Mouse (Mus musculus): ENCODE results near the gene Kcnj12.
A peak's percentile ranks its signal among the peaks of the same experiment; 100 is the strongest.

Gene Kcnj12

DNA sequence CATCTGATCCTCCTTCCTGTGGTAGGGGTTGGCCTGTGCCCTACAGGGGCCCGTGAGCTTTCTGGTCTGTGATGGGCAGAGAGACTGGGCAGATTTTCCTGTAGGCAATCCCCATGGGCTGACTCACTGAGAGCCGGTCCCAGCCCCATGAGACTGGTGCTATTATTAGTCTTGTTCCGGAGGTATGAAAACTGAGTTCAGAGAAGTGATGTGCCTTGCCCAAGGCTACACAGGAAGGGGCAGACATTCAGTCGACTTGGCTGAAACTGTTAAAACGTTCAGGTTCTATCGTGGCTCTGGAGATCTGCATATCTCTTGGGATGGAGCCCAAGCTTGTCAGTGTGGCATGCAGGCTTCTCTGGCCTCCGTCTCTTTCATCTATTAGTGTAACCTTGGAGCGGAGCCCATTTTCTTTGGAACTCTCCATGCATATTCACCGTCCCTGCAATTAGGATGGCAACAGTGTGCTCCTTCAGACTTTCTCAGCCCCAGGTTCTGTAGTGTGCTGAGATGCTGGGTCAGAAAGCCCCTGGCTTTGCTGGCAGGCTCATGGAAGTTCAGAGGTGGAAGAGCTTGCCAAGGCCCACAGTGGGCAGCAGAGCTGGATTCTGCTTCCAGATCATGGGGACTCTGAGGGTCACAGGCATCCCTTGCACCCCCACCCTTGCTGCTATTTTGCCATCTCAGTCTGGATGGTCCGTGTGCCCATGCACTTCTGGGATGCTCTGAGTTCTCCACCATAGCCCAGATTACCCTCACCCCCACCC lies 37.5 kb downstream of the Kcnj12 start:
- no peak for DNase-seq (ENCODE audit: low spot score)

DNA sequence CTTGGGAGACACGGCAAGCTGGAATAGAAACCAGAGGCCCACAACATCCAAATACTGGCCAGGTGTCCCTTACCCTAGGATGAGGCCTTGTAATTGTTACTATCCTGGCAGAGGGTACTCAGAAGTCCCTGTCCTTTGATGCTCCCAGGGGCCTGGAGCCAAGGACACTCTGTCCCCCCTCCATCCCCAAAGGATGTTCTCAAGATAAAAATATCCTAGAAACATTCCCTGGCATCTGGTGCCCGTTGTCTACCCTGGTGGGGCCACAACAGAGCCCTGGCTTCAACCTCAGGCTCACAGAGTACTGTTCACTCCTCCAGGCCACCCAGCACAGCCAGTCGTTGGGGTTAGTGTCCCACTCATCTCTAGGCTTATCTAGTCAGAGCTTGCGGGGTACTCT lies 38.3 kb downstream of the Kcnj12 start:
- no peak for DNase-seq (ENCODE audit: low spot score)

DNA sequence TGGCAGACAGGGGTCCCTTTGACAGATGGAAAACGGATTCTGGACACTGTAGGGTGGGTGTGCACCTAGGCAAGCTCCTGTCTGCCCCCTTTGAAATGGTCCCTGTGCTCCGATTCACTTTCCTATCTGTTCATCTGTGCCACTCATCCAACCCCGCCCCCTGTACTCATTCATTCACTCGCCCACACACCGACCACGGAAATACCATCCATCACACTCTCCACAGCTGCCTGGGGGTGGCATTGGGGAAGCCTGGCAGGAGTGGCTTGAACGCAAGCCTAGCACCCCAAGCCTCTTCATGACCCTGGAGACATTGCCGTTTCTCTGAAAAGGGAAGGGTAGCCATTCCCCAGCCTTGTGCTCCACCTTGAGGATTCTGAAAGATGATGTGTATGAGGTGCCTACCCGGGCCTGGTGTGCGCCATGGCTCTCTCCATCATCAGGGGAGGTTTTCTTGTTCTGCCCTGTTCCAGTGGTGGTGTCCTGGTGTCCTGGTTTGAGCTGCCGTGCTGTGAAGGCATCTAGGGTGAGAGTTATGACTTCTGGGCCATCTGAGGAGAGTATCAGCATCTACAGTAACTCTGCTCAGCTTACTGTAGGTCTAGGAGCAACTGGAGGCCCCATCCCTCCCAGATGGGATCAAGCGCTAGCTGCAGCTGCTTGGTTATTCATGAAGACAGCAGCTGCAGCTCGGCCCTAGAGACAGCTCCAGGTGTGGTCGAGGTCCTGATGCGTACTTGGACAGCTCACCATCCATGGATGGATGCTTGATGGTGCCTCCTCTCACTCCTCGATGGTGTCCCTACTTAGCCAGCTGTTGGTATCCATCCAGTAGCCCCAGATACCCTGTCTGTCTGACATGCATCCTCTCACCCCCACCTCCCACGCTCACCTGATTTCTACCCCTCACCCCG lies 40.4 kb downstream of the Kcnj12 start:
- no peak for DNase-seq (ENCODE audit: low spot score)

DNA sequence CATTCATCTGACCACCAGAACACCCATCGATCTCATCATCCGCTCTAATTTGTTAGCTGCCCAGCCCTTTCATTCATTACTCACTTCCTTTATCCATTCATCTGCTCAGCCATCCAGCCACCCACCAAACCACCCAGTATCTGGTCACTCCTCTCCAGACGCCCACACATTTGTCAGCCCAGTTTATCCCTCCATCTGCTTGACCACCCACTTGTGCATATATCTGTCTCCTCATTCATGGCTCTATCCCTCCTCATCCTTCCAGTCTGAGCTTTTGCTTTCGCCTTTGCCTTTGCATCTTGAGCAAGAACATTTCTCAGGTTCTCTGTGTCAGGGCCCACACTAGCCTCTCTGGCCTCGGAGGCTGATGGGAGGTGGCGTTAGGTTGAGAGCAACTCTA lies 41.1 kb downstream of the Kcnj12 start:
- DNase-seq (ENCODE audit: low spot score), result no peak

DNA sequence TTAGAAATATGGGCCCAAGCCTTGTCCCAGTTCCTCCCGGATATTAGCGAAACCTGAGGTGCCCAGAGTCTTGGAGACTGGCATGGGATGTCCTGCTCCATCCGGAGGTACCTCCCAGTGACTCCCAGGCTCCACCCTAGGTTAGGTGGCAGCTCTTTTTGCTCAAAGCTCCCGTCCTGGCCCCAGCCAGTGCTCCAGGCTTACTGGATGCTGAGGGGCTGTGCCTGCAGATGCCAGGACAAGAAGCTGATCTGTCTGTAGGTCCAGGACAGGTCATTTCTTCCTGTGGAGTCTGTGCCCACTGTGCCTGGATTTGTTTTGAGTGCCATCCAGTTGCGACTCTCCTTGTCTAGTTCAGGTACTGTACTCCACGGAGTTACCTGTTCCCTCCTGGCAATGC lies 43.3 kb downstream of the Kcnj12 start:
- no peak for DNase-seq (ENCODE audit: low spot score)

DNA sequence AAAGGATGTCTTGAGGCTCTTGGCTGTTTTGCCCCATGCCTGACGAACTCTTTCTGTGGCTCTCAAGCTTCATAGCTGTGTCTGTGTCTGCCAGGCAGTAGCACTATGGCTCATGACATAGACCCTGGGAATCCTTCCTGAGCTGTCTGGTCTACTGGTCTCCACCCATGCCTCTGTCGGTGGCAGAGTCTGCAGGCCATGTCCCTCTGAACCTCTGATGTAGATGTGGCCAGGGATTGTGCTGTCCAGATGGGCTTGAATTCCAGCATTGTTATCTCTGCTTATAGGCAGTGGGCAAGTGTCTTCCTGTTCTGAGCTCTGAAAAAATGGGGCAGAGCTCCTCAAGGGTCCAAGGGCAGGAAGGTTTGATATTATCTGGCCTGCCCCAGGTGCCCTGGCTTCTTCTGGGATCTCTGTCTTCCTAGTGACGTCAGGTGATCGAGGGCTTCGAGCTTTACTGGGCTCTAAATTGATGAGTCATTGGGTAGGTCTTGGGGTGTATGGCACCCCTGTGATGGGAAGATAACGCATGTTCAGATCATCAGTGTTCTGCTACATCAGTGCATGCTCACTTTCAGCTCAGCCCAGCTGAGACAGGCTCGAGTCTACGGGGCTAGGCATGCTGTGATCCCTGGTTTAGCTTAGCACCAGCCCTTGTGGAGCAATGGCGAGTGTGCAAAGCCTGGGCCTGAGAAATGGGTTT lies 44.9 kb downstream of the Kcnj12 start:
- no peak for DNase-seq (ENCODE audit: low spot score)

DNA sequence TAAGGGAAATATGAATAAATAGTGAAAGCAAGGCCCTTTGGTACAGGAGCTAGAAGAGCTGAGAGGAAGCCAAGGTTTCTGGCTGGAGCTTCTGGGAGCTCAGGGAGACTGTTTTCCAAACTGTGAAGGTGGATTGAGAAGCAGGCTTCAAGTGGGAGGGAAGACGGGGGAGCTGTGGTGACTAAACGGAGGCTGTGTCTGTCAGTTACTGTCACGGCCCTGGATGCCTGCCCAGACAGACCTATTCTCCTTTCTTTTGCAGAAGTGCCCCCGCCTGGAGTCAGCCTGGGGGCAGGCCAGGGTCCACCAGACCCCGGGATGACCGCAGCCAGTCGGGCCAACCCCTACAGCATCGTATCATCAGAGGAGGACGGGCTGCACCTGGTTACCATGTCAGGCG lies 46.5 kb downstream of the Kcnj12 start:
- no peak for DNase-seq (ENCODE audit: low spot score)

DNA sequence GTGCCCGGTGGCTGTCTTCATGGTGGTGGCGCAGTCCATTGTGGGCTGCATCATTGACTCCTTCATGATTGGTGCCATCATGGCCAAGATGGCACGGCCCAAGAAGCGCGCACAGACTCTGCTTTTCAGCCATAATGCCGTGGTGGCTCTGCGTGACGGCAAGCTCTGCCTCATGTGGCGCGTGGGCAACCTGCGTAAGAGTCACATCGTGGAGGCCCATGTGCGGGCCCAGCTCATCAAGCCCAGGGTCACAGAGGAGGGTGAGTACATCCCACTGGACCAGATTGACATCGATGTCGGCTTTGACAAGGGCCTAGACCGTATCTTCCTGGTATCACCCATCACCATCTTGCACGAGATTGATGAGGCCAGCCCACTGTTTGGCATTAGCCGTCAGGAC lies 47.3 kb downstream of the Kcnj12 start:
- no peak for DNase-seq (ENCODE audit: low spot score)

DNA sequence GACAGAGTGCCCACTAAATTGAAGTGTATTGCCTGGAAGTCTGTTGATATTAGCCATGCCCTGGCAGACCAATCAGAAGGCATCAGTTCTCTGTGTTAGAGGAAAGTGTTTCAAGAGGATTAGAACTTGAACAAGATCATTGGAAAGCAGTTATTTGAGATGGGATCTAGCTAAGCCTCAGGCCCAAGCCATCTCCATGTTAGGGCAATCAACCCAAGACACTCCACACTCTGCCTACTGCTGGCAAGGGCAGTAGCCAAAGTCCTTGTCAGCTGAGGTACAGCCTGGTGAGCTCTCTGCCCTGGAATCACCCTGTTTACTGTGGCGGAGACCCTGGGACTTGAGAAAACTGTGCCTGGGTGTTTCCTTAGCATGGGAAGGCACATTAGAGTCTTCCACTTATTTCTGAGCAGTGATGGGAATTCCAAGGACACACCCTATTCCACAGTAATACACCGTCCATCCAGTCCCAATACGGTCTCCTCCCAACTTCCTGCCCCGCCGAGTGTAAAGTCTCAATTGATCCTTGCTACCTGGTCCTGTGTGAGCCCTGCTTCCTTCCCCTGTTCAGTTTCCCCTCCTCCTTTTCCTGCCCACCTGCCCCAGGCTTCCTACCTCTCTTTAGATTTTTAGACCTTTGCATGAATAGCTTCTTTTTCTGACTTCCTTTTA lies 52.4 kb downstream of the Kcnj12 start:
- DNase-seq (ENCODE audit: low spot score), result no peak

DNA sequence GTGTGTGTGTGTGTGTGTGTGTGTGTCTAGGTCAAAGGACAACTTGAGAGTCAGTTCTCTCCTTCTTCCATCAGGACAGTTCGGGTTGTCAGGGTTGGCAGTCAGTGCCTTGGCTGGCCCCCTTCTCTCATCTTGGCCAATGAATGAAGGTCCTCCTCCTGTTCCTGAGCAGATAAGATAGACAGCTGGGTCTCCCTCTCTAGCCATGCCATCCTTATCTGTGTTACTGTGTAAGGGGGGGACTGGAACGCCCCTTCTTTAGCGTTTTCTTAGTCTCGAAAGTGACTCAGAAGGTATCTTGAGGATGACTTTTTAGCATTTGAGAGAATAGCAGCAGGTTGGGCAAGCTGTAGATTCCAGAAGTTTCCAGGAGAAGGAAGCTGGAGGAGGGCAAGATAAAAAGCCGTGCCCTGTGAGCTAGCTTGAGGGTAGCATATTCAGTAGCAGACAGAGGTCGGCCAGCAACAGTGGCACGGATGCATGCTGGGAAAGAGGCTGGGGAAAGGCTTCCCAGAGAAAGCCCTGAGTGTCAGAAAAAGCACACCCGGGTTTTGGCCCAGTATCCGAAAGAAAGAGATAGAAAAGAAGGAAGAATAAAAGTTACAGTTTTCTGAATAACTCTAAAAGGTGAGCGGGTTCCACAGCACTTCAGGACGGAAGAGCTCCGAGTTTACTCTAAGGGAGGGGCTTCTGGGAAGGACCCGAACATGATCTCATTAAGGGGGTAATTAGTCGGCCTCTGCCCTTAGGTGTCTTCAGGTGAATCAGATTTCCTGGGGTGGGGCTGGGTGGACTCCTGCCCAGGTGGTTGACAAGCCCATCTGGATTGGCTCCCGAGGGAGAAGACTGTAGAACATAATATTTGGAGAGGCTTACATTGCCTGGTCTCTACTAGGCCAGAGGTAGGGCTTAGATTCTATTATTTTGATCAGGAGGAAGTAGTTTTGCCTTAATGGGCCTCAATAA lies 53.3 kb downstream of the Kcnj12 start:
- DNase-seq (ENCODE audit: low spot score), result no peak

DNA sequence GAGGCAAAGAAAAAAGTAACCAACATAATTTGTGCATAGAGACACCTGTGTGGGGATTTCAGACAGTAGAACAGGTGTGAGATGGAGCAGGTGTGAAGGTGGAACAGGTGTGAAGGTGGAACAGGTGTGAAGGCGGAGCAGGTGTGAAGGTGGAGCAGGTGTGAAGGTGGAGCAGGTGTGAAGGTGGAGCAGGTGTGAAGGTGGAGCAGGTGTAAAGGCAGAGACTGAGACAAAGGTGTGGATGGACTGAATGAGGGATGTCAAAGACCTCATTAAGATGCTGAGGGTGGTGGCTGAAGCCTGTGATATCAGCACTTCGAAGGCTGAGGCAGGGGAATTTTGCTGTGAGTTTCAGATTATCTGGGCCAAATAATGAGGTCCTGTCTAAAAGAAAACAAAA lies 59.3 kb downstream of the Kcnj12 start:
- no peak for DNase-seq (ENCODE audit: low spot score)

DNA sequence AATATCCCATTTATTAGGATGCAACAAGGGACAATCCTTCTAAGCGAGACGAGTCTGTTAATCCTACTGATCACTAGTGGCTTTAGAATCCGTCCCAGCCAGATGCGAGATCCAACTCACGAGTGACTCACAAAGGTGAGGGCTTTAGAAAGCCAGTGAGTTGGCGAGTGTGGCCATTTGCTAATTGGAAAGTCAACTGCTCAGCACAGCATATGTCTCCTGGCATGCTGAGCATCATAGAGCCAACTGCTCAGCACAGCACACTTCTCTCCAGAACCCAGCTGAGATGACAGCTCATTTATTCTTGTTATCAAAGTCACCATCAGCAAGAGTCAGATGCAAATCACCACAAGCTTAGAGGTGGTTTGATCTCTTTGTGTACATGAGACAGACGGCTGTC lies 67.8 kb downstream of the Kcnj12 start:
- DNase-seq (ENCODE audit: low spot score), result no peak

DNA sequence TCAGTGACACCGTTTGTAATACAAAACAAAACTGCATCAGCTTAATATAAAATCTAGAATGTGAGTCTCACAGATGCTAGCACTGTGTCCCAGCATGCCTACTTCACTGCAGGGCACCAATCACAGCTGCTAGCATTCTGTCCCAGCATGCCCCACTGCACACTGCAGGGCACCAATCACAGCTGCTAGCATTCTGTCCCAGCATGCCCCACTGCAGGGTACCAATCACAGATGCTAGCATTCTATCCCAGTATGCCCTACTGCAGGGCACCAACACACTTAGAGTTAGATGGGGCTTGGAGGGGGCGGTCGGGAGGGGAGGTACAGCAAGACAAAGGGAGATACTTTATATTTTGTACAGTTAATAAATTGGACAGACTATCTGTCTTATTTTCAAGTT lies 68.8 kb downstream of the Kcnj12 start:
- peak; percentile 22 for DNase-seq (ENCODE audit: low spot score)

DNA sequence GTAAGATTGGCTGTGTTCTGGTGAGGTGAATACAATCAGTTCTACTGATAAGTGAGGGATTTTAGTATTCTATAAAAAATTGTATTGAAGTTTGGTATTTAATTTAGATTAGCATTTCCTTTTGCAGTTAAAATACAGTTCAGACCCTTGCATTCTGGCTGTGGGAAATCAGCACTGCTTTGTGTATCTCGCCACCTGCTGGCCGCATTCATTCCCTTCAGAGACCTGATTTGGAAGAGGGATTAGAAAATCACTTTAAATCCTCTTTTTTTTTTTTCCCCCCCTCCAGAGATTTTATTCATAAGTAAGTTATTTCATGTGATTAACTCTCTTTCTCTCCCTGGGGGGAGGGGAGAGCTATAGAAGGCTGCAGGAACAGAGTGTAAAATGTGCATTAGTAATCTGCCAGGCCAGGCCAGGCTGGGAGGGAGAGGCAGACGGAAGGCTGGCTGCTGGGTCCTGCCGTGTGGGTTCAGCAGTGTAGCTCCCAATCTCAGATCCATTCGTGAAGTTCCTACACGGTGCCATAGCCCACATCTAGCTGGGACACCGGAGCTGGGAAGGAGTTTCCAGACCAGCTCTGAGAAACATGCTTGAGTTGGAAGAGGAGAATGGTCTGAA lies 69.4 kb downstream of the Kcnj12 start:
- peak; percentile 90 for DNase-seq (ENCODE audit: low spot score)

DNA sequence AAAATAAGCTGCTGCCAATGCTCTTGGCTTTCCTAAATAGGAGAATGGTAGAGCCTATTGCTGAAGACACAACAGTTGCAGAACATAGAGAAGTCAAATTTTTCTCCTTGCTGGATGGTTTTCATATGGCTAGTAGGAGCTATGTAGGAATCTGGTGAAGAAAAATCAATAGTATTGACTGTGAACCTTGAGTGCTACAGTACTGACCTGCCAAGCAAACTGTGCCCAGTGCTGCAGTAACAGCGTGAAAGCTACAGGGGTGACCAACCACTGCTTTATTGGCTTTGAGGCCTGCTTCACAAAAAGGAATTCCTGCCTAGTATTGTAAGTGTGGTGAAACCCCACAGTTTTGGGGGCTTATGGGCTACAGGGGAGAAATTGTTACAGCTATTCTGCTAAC lies 75.7 kb downstream of the Kcnj12 start:
- DNase-seq (ENCODE audit: low spot score), result peak; percentile 7

DNA sequence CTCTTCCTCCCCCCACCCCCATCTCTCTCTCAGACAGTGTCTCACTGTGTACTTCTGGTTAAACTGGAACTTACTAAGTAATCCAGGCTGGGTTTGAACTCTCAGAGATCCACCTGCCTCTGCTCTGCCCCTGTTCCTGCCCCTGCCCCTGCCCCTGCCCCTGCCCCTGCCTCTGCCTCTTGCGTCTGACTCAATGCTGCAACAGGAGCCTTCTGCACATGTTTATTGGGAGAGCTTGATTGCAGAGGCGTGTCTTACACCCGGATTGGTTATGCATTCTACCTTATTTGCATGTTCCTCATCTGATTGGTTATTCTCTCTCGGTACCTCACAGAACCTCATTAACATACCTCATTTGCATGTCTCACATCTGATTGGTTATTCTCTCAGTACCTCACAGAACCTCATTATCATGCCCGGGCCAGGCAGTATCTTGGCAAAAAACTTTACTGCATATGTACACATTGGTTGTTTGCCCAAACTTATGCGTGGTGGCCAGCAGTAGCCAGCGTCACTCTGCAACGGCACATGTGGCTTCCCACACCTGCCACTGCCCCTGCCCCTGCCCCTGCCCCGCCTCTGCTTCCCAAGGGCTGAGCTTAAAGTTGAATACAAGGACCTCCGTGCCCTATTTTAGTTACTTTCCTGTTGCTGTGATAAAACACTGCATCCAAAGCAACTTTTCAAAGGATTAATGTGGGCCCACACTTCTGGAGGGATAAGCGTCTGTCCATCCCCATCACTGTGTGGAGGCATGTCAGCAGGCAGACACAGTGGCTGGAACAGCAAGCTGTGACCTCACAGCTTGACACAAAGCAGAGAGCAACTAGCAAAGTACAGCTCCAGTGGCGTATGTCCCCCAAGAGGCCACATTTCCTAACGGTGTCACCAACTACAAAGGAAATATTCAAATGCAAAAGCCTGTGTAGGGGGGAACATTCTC lies 80.3 kb downstream of the Kcnj12 start:
- peak; percentile 11 for DNase-seq (ENCODE audit: low spot score)

DNA sequence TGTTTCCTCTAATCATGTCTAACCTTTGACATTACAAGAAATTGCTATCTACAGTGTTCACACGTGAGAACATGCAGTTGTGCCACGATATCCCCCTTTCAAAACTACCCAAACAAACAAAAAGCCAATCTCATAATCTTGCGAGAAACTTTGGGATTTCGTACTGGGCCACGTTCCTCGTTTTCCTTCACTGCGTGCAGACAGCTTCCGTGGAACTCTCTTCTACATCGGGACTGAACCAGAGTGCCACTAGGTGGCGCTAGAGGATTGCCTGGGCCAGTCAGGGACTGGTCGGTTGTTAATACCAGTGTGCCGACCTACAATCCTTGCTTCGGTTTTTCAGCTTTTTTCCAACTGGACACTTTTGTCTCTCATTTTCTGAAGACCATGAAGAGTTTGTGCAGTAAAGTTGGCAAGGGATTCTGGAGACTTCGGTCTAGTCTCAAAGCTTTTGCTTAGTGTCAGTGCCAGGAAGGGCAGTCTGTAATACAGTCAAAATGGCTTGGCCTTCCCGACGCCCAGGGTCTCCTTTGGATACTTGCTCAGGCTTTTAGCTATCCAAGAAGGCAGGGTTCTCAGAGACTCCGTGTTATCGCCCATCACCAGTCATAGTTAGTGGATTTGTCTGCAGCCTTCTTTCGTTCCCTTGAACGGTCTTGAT lies 82.0 kb downstream of the Kcnj12 start:
- peak; percentile 98 for DNase-seq (ENCODE audit: low spot score)

DNA sequence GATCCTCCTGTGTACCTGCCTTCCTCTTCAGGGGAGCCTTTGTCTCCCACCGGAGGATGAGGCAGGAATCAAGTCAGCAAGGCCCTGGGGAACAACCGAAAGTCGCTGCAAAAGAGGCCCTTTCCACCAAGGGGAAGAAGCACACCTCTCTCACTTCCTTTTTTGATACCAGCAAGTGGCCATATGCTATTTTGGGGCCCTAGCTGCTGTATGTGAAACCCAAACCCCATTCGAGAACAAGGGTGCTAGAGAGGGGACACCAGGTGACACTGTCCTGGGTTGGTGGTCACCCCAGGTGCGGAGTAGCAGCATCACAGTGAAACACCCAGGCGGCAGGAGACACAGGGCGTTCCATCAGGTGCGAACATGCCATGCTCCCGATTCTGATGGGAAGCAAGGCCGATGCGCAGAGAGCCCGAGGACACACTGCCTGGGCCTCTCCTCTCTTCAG lies 86.6 kb downstream of the Kcnj12 start:
- DNase-seq (ENCODE audit: low spot score), result no peak

DNA sequence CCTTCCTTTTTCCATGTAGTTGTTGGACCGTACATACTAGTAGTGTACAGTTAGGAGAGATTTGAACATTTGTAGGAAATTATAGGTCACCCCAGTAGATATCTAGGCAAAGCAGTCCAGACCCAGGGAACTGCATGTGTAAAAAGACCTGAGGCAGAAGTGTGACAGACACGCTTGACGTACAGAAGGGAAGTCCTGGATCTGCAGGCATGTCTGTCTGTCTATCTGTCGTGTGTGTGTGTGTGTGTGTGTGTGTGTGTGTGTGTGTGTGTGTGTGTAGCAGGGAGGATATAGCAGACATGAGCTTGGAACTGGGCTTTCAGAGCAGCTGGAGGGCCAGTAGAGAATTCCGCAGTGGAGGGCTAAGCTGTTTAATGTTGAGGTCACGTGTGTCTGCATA lies 87.3 kb downstream of the Kcnj12 start:
- DNase-seq (ENCODE audit: low spot score), result no peak

Data from retina, embryonic 14.5 days (tissue).